ENCODE assay signal across 14 mouse cellular contexts in genomic region chr1:85114078-85114477, GRCm38 (mm10). TPM values are rescaled to one million over a fixed set of nuclear protein-coding genes. Genes with fewer than 3 reads are reported as not detected.
A peak's percentile ranks its signal among the peaks of the same experiment; 100 is the strongest.
DNase-seq lines count a peak whose midpoint lies in the region; ATAC-seq and TF ChIP-seq lines count a peak whose summit lies in the region.
"Not testable (repeated sequence)": the region's sequence is repeated elsewhere in the genome, so short reads cannot be mapped to it uniquely, and the experiment has no call there.
"Had no signal": no experiment of that assay in that cellular context is flagged by ENCODE, and none has a peak within 500 bp of the region (broad histone marks: within the 10 kb centered on the region; RNA-seq: fewer than 3 reads in every experiment).

No protein-coding gene starts in this region.

- WGBS in forebrain, embryonic 12.5 days, result 85% methylated on average over 3 of the region's 3 CpGs
- WGBS in heart, embryonic 16.5 days, result 73% methylated on average over 3 of the region's 3 CpGs
- WGBS in intestine, embryonic 15.5 days, result 83% methylated on average over 3 of the region's 3 CpGs
- 56% methylated on average over 3 of the region's 3 CpGs for WGBS in liver, embryonic 12.5 days (ENCODE audit: insufficient replicate concordance)
- 83% methylated on average over 3 of the region's 3 CpGs for WGBS in midbrain, embryonic 13.5 days

- peak; percentile 0 for DNase-seq in brain, embryonic 14.5 days (ENCODE audit: low read depth)
- DNase-seq in spleen, postnatal 4 days (ENCODE audit: low spot score in 2 of 2), result peak; percentile 24 to 74

- H3K9ac ChIP-seq in forebrain, embryonic 12.5 days; heart, embryonic 16.5 days (ENCODE audit: low read length); intestine, embryonic 15.5 days; liver, embryonic 12.5 days; midbrain, embryonic 13.5 days (replicated peaks): not testable (repeated sequence)

- not testable (repeated sequence) for H3K27me3 ChIP-seq in forebrain, embryonic 12.5 days; heart, embryonic 16.5 days (ENCODE audit: control insufficient read depth, insufficient read depth, low read length); intestine, embryonic 15.5 days (replicated peaks); liver, embryonic 12.5 days (replicated peaks); midbrain, embryonic 13.5 days

- not testable (repeated sequence) for TF ChIP-seq CTCF in brain, embryonic 14.5 days (IDR thresholded peaks at IDR 0.05; ENCODE audit: borderline replicate concordance, extremely low read depth, insufficient read depth, insufficient read length)

- H3K4me2 ChIP-seq in forebrain, embryonic 12.5 days; heart, embryonic 16.5 days (ENCODE audit: low read depth, low read length); intestine, embryonic 15.5 days (replicated peaks); liver, embryonic 12.5 days; midbrain, embryonic 13.5 days (replicated peaks): not testable (repeated sequence)

- not testable (repeated sequence) for H3K9me3 ChIP-seq in forebrain, embryonic 12.5 days; heart, embryonic 16.5 days (replicated peaks; ENCODE audit: control insufficient read depth, low read length); intestine, embryonic 15.5 days; liver, embryonic 12.5 days (replicated peaks); midbrain, embryonic 13.5 days

- TF ChIP-seq POLR2A in brain, embryonic 14.5 days (IDR thresholded peaks at IDR 0.05; ENCODE audit: borderline replicate concordance, extremely low read depth, insufficient read depth, insufficient read length, poor library complexity, severe bottlenecking), result not testable (repeated sequence)

- peak; percentile 55; the same call in 1 of the 2 replicates for ATAC-seq in forebrain, embryonic 12.5 days (ENCODE audit: low FRiP score)
- ATAC-seq in heart, embryonic 16.5 days (replicated peaks; ENCODE audit: extremely low read depth, insufficient read depth, low FRiP score), result 0 out of 2 replicates have a peak, but pooled peaks have one; percentile 49
- ATAC-seq in intestine, embryonic 15.5 days, result peak; percentile 36; the same call in 1 of the 2 replicates
- ATAC-seq in liver, embryonic 12.5 days, result 0 out of 2 replicates have a peak, but pooled peaks have one; percentile 47
- ATAC-seq in midbrain, embryonic 13.5 days, result 0 out of 2 replicates have a peak, but pooled peaks have one; percentile 56

- H3K4me3 ChIP-seq in forebrain, embryonic 12.5 days (replicated peaks); heart, embryonic 16.5 days (ENCODE audit: low read length); intestine, embryonic 15.5 days (replicated peaks); liver, embryonic 12.5 days; midbrain, embryonic 13.5 days (replicated peaks): not testable (repeated sequence)

- not testable (repeated sequence) for H3K4me1 ChIP-seq in forebrain, embryonic 12.5 days; heart, embryonic 16.5 days (ENCODE audit: control insufficient read depth, insufficient read depth, low read length); intestine, embryonic 15.5 days (replicated peaks); liver, embryonic 12.5 days; midbrain, embryonic 13.5 days (replicated peaks)

- H3K36me3 ChIP-seq in forebrain, embryonic 12.5 days (replicated peaks); heart, embryonic 16.5 days (ENCODE audit: control insufficient read depth, insufficient read depth); intestine, embryonic 15.5 days; liver, embryonic 12.5 days; midbrain, embryonic 13.5 days: not testable (repeated sequence)

- not testable (repeated sequence) for H3K27ac ChIP-seq in forebrain, embryonic 12.5 days; heart, embryonic 16.5 days (ENCODE audit: low read length); intestine, embryonic 15.5 days; liver, embryonic 12.5 days; midbrain, embryonic 13.5 days

RNA-seq across cellular contexts. Expression of gene A530032D15Rik, which starts 4.4 kb away (rescaled TPM):
- polyA plus RNA-seq in brain, embryonic 14.5 days (2012; rRNA removed), result not detected in 2 replicates
- not detected in 2 replicates for polyA plus RNA-seq in forebrain, embryonic 12.5 days (2016; fragmentation: Nextera tagmentation; extraction: Ambion mirVana)
- polyA plus RNA-seq in heart, embryonic 16.5 days (2015; fragmentation: Nextera tagmentation; extraction: Ambion mirVana), result not detected in 2 replicates
- polyA plus RNA-seq in intestine, embryonic 15.5 days (2015; fragmentation: Nextera tagmentation; extraction: Ambion mirVana), result not detected in 2 replicates
- 0.10 and 0.19 TPM in 2 replicates for polyA plus RNA-seq in liver, embryonic 12.5 days (2016; fragmentation: Nextera tagmentation; extraction: Ambion mirVana)
- not detected in 2 replicates for polyA plus RNA-seq in midbrain, embryonic 13.5 days (2015; fragmentation: Nextera tagmentation; extraction: Ambion mirVana)
- polyA plus RNA-seq: erythroblast, embryonic 14.5 days; forebrain, embryonic 15.5 days; heart, adult 2 months; liver, embryonic 11.5 days; lung, embryonic 14.5 days; midbrain, embryonic 15.5 days had no signal

RNA-seq across cellular contexts. Expression of gene Gm10553, which starts 14.1 kb away (rescaled TPM):
- polyA plus RNA-seq in brain, embryonic 14.5 days (2012; rRNA removed), result not detected in 2 replicates
- polyA plus RNA-seq in forebrain, embryonic 12.5 days (2016; fragmentation: Nextera tagmentation; extraction: Ambion mirVana), result not detected in 2 replicates
- polyA plus RNA-seq in heart, embryonic 16.5 days (2015; fragmentation: Nextera tagmentation; extraction: Ambion mirVana), result not detected in 2 replicates
- polyA plus RNA-seq in intestine, embryonic 15.5 days (2015; fragmentation: Nextera tagmentation; extraction: Ambion mirVana), result not detected in 2 replicates
- polyA plus RNA-seq in liver, embryonic 12.5 days (2016; fragmentation: Nextera tagmentation; extraction: Ambion mirVana), result not detected in 2 replicates
- not detected in 2 replicates for polyA plus RNA-seq in midbrain, embryonic 13.5 days (2015; fragmentation: Nextera tagmentation; extraction: Ambion mirVana)
- polyA plus RNA-seq: erythroblast, embryonic 14.5 days; forebrain, embryonic 15.5 days; heart, adult 2 months; liver, embryonic 11.5 days; lung, embryonic 14.5 days; midbrain, embryonic 15.5 days; thymus, adult 2 months had no signal
